Mouse (Mus musculus): ENCODE measurements at regions not wholly inside any gene's neighbourhood (a gene's known extent, or its start where the extent isn't known, plus 50 kb on each side); places are given as distances from the start of the nearest gene placed in this dataset.

DNA sequence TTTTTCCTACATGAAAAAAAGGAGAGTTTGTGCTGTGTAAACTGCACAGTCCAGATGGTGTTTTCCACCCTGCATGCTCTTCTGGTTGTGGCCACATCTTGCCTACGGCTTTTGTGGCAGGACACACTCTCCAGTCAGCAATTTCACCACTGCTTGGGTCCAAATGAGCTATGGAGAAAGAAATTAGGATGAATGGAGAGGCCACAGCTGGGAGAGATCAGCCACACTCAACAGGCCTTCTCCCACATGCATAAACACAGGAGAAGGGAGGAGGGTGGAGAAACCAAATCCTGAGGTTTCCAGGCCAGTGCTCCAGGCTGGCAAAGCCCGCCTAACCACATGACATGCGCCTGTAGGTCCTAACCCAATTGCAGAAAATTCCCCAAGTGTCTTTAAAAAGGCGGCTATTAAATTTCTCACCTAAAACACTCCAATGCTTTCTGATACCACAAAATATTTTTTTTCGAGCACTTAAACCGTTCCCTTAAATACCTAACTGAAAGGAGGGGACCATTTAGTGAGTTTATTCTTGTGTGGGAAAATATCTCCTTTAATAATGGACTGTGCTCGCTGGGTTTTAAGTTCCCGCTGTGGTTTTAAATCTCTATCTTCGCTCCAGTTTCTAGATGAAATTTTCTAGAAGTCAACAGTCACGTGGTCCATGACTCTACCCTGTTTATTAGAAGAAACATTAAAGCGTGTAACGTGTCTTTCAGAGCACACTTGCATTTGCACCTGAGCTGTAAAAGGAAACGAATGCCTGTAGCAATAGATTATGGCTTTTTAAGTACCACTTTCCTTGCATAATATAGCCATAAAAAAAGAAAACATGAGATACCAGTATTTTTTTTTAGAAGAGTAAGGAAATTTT, 97.9 kb upstream of the BC052040 start:
- no peak for TF ChIP-seq CTCF (IDR thresholded peaks at IDR 0.05; ENCODE audit: low read depth, low read length)
- TF ChIP-seq POLR2A (IDR thresholded peaks at IDR 0.05; ENCODE audit: borderline replicate concordance, low read depth, low read length) = no peak
